Mouse (Mus musculus) NIH3T3 (cell line): ENCODE measurements at regions not wholly inside any gene's neighbourhood (a gene's known extent, or its start where the extent isn't known, plus 50 kb on each side); places are given as distances from the start of the nearest gene placed in this dataset.
A peak's percentile ranks its signal among the peaks of the same experiment; 100 is the strongest.

Experiments used
- DNase-seq: peaks from one replicate; pipeline ENCODE4 v3.0.0-alpha.2; 2012; ENCODE audit warnings: low read depth

GRCm38 (mm10) chr11:79881812-79882211 is 80.4 kb downstream of the Utp6 start:
- no peak for DNase-seq

- peak; percentile 94 for DNase-seq
Measured at GRCm38 (mm10) chr11:79878091-79878490, 84.1 kb downstream of the Utp6 start.

- DNase-seq: peak; percentile 82
Measured at GRCm38 (mm10) chr11:79877184-79877745, 84.9 kb downstream of the Utp6 start.

- DNase-seq: peak; percentile 70
Measured at GRCm38 (mm10) chr11:79871783-79872628, 90.2 kb downstream of the Utp6 start.

- DNase-seq: peak; percentile 65
Measured at GRCm38 (mm10) chr11:79870189-79870588, 92.0 kb downstream of the Utp6 start.

GRCm38 (mm10) chr11:79869009-79869408 is 93.2 kb downstream of the Utp6 start:
- DNase-seq: peak; percentile 62

GRCm38 (mm10) chr11:79864836-79865235 is 97.4 kb downstream of the Utp6 start:
- peak; percentile 37 for DNase-seq

- DNase-seq: peak; percentile 23
Measured at GRCm38 (mm10) chr11:79863487-79864175, 98.6 kb downstream of the Utp6 start.

- DNase-seq: no peak
Measured at GRCm38 (mm10) chr11:79860611-79861067, 101.6 kb downstream of the Utp6 start.

- no peak for DNase-seq
Measured at GRCm38 (mm10) chr11:79856376-79856775, 105.8 kb downstream of the Utp6 start.

GRCm38 (mm10) chr11:79849545-79849944 is 112.6 kb downstream of the Utp6 start:
- no peak for DNase-seq

GRCm38 (mm10) chr11:79844436-79844835 is 117.8 kb downstream of the Utp6 start:
- DNase-seq: no peak

GRCm38 (mm10) chr11:79843021-79843420 is 119.2 kb downstream of the Utp6 start:
- DNase-seq: no peak

GRCm38 (mm10) chr11:79839973-79840372 is 122.2 kb downstream of the Utp6 start:
- no peak for DNase-seq

- no peak for DNase-seq
Measured at GRCm38 (mm10) chr11:79838051-79838450, 124.1 kb downstream of the Utp6 start.

GRCm38 (mm10) chr11:79837076-79837990 is 124.9 kb downstream of the Utp6 start:
- DNase-seq: peak; percentile 31

GRCm38 (mm10) chr11:79835873-79836272 is 126.3 kb downstream of the Utp6 start:
- DNase-seq: no peak

- peak; percentile 20 for DNase-seq
Measured at GRCm38 (mm10) chr11:79833817-79834216, 128.4 kb downstream of the Utp6 start.

- DNase-seq: peak; percentile 77
Measured at GRCm38 (mm10) chr11:79831591-79832320, 130.4 kb downstream of the Utp6 start.

GRCm38 (mm10) chr11:79830567-79831055 is 131.6 kb downstream of the Utp6 start:
- peak; percentile 40 for DNase-seq

GRCm38 (mm10) chr11:79827034-79827433 is 135.2 kb downstream of the Utp6 start:
- no peak for DNase-seq
